Mouse (Mus musculus) E14TG2a.4 (cell line): Measurements from ENCODE around the gene Spast.
A peak's percentile ranks its signal among the peaks of the same experiment; 100 is the strongest.
"Not testable (repeated sequence)": the region's sequence is repeated elsewhere in the genome, so short reads cannot be mapped to it uniquely, and the experiment has no call there.

ENCODE experiments used
- H3K27me3 ChIP-seq: 2 replicates; pipeline ENCODE4 v1.6.1; 2014; ENCODE audit warnings: low read length, control low read depth; ENCODE audit not compliant: insufficient read depth
- H3K36me3 ChIP-seq: 2 replicates; pipeline ENCODE4 v1.6.1; 2014; ENCODE audit warnings: low read length, control low read depth; ENCODE audit not compliant: insufficient read depth
- H3K4me1 ChIP-seq: replicated peaks from 2 replicates; pipeline ENCODE4 v1.6.1; 2014; ENCODE audit warnings: low read depth, low read length, control low read depth
- H3K4me3 ChIP-seq: replicated peaks from 2 replicates; pipeline ENCODE4 v1.5.1; 2014; ENCODE audit warnings: mild to moderate bottlenecking, low read length
- H3K9me3 ChIP-seq: 2 replicates; pipeline ENCODE4 v1.6.1; 2014; ENCODE audit warnings: low read length, control low read depth
- CTCF ChIP-seq: conservative IDR thresholded peaks from 2 replicates; pipeline ENCODE4 v1.5.1; 2014; ENCODE audit warnings: low read length
- NANOG ChIP-seq: IDR thresholded peaks from 2 replicates; pipeline ENCODE4 v1.6.1; 2014; ENCODE audit warnings: borderline replicate concordance, low read length, mixed read lengths
- POU5F1 ChIP-seq: IDR thresholded peaks from 2 replicates; pipeline ENCODE4 v1.6.1; 2014; ENCODE audit warnings: low read length, borderline replicate concordance

Spast gene

GRCm38 (mm10) chr17:74318721-74319120, 20.1 kb upstream of the Spast start:
- Histone ChIP-seq H3K27me3 (no peaks in the 10 kb centered on the region), H3K9me3 (no peaks in the 10 kb centered on the region), H3K4me1 (peaks cover 18% of the 10 kb centered on the region), H3K4me3 (no peak overlapping the region), H3K36me3 (peaks cover 10% of the 10 kb centered on the region)
- TF ChIP-seq NANOG (no peak), POU5F1 (no peak), CTCF (no peak)

GRCm38 (mm10) chr17:74322400-74323054, 16.3 kb upstream of the Spast start:
- Histone ChIP-seq H3K4me3 (no peak overlapping the region), H3K36me3 (no peaks in the 10 kb centered on the region), H3K9me3 (no peaks in the 10 kb centered on the region), H3K4me1 (no peaks in the 10 kb centered on the region), H3K27me3 (no peaks in the 10 kb centered on the region)
- TF ChIP-seq CTCF = no peak
- no peak for TF ChIP-seq NANOG
- no peak for TF ChIP-seq POU5F1

- no peaks in the 10 kb centered on the region for H3K9me3 ChIP-seq
- H3K4me1 ChIP-seq = no peaks in the 10 kb centered on the region
- no peak within 1 kb of the TSS for H3K4me3 ChIP-seq
- TF ChIP-seq POU5F1 (no peak), NANOG (no peak), CTCF (no peak)
- H3K27me3 ChIP-seq = no peaks in the 10 kb centered on the region
- no peaks in the 10 kb centered on the region for H3K36me3 ChIP-seq
Observed at GRCm38 (mm10) chr17:74323844-74324243, 14.9 kb upstream of the Spast start, which contains the start of gene Dpy30. Gene Dpy30, minus strand, starts transcription at chr17:74323944.

- not testable (repeated sequence) for H3K4me1 ChIP-seq, H3K27me3 ChIP-seq, H3K9me3 ChIP-seq, H3K4me3 ChIP-seq, H3K36me3 ChIP-seq
Observed at GRCm38 (mm10) chr17:74327195-74327594, 11.6 kb upstream of the Spast start.

GRCm38 (mm10) chr17:74328146-74328545, 10.6 kb upstream of the Spast start:
- not testable (repeated sequence) for H3K27me3 ChIP-seq, H3K36me3 ChIP-seq, H3K4me3 ChIP-seq, H3K9me3 ChIP-seq
- peaks cover 16% of the 10 kb centered on the region for H3K4me1 ChIP-seq
- peak; percentile 84 for TF ChIP-seq CTCF

GRCm38 (mm10) chr17:74331049-74331676, 7.6 kb upstream of the Spast start:
- H3K4me1 ChIP-seq = peaks cover 16% of the 10 kb centered on the region
- no peaks in the 10 kb centered on the region for H3K36me3 ChIP-seq
- no peaks in the 10 kb centered on the region for H3K27me3 ChIP-seq
- no peak overlapping the region for H3K4me3 ChIP-seq
- no peaks in the 10 kb centered on the region for H3K9me3 ChIP-seq
- TF ChIP-seq CTCF = no peak
- no peak for TF ChIP-seq NANOG
- TF ChIP-seq POU5F1 = no peak

GRCm38 (mm10) chr17:74338225-74338931, 409 bp upstream of the Spast start:
- peaks cover 42% of the 10 kb centered on the region for H3K4me1 ChIP-seq
- H3K36me3 ChIP-seq = 0 out of 2 replicates have a peak, but pooled peaks cover 5% of the 10 kb centered on the region
- peak overlapping the region; percentile 96 for H3K4me3 ChIP-seq
- no peaks in the 10 kb centered on the region for H3K9me3 ChIP-seq
- no peak for TF ChIP-seq NANOG
- TF ChIP-seq POU5F1 = no peak
- no peak for TF ChIP-seq CTCF
- H3K27me3 ChIP-seq = no peaks in the 10 kb centered on the region

GRCm38 (mm10) chr17:74341151-74341550, 2.4 kb downstream of the Spast start:
- H3K4me1 ChIP-seq = peaks cover 61% of the 10 kb centered on the region

More at GRCm38 (mm10) chr17:74341151-74341550, 2.4 kb downstream of the Spast start:
- TF ChIP-seq NANOG = no peak
- TF ChIP-seq POU5F1 = no peak
- no peak for TF ChIP-seq CTCF
- H3K9me3 ChIP-seq = no peaks in the 10 kb centered on the region
- H3K36me3 ChIP-seq = 0 out of 2 replicates have a peak, but pooled peaks cover 5% of the 10 kb centered on the region
- no peak overlapping the region for H3K4me3 ChIP-seq
- no peaks in the 10 kb centered on the region for H3K27me3 ChIP-seq
